Mouse (Mus musculus): ENCODE measurements around the gene Pla2g4c. TPM values are rescaled to one million over a fixed set of nuclear protein-coding genes. Genes with fewer than 3 reads are reported as not detected.

The Pla2g4c gene
- polyA plus RNA-seq, 1 experiment, result 1.6 TPM

DNA sequence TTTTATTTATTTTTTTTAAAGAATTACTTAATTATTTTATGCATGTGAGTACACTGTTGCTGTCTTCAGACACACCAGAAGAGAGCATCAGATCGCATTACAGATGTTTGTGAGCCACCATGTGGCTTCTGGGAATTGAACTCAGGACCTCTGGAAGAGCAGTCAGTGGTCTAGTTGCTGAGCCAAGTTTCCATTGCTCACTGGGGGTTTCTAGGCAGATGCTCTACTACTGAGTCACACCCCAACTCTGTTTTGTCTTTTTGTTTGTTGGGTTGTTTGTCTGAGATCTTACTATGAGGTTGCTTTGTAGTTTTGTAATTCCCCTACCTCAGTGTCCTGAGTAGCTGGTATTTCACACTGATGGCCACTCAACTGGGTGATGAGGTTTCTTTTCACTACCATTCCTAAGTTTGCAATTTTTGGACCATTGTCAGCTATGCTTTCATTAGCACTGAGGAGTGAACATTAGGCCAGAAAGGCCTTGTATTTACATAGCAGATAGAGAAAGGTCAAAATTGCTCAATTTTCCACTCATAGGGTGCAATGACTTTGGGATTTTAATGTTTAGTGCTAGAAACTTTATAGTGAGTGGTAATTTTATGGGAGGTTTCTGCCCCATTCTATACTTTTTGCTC, 34.3 kb upstream of the Pla2g4c start:
- TF ChIP-seq EP300 (IDR thresholded peaks at IDR 0.05; ENCODE audit: insufficient read depth, low read depth, low read length), result no peak
- TF ChIP-seq POLR2A (IDR thresholded peaks at IDR 0.05; ENCODE audit: insufficient read depth, low read length), result no peak
- no peak for TF ChIP-seq CTCF (IDR thresholded peaks at IDR 0.05; ENCODE audit: low read depth, low read length)
- Histone ChIP-seq H3K4me1 (ENCODE audit: control insufficient read depth, insufficient read depth, low read length) (no peaks in the 10 kb centered on the region), H3K27me3 (ENCODE audit: control insufficient read depth, insufficient read depth, low read length, poor library complexity, severe bottlenecking) (no peaks in the 10 kb centered on the region), H3K9me3 (replicated peaks; ENCODE audit: control insufficient read depth, insufficient read depth, low read length, poor library complexity, severe bottlenecking) (no peaks in the 10 kb centered on the region), H3K4me3 (ENCODE audit: low read depth, low read length) (no peak overlapping the region), H3K36me3 (ENCODE audit: control insufficient read depth, insufficient read depth, low read length, poor library complexity, severe bottlenecking) (peaks cover 84% of the 10 kb centered on the region), H3K9ac (ENCODE audit: low read depth, poor library complexity, severe bottlenecking) (no peak overlapping the region), H3K27ac (ENCODE audit: insufficient read depth, low read length) (no peak overlapping the region)

DNA sequence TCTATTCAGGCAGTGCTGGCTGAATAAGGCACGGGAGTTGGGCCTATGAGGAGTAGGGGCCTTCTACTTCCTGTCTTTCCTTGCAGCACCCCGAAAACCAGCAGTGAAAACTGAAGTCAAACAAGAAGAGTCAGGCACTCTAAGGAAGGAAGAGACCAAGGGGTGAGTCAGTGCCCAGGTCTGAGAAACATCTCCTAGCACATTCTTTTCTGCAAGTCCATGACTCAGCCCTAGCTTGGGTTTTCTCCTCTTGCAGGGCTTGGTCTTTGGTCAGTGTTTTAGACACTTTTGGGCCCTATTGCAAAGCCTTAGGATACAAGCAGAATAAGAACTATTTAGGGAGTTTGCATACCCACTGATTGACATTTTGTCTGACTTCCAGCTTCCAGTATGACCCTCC, 33.1 kb upstream of the Pla2g4c start:
- TF ChIP-seq POLR2A (IDR thresholded peaks at IDR 0.05; ENCODE audit: insufficient read depth, low read length), result no peak
- TF ChIP-seq EP300 (IDR thresholded peaks at IDR 0.05; ENCODE audit: insufficient read depth, low read depth, low read length), result no peak
- no peak for TF ChIP-seq CTCF (IDR thresholded peaks at IDR 0.05; ENCODE audit: low read depth, low read length)
- no peak overlapping the region for H3K4me3 ChIP-seq (ENCODE audit: low read depth, low read length)

GRCm38 (mm10) chr7:13293878-13294855, 30.3 kb upstream of the Pla2g4c start:
- no peak for TF ChIP-seq EP300 (IDR thresholded peaks at IDR 0.05; ENCODE audit: insufficient read depth, low read depth, low read length)
- no peak for TF ChIP-seq CTCF (IDR thresholded peaks at IDR 0.05; ENCODE audit: low read depth, low read length)
- no peak for TF ChIP-seq POLR2A (IDR thresholded peaks at IDR 0.05; ENCODE audit: insufficient read depth, low read length)
- Histone ChIP-seq H3K27me3 (ENCODE audit: control insufficient read depth, insufficient read depth, low read length, poor library complexity, severe bottlenecking) (no peaks in the 10 kb centered on the region), H3K9me3 (replicated peaks; ENCODE audit: control insufficient read depth, insufficient read depth, low read length, poor library complexity, severe bottlenecking) (no peaks in the 10 kb centered on the region), H3K4me1 (ENCODE audit: control insufficient read depth, insufficient read depth, low read length) (no peaks in the 10 kb centered on the region), H3K27ac (ENCODE audit: insufficient read depth, low read length) (no peak overlapping the region), H3K36me3 (ENCODE audit: control insufficient read depth, insufficient read depth, low read length, poor library complexity, severe bottlenecking) (peaks cover 78% of the 10 kb centered on the region), H3K4me3 (ENCODE audit: low read depth, low read length) (no peak overlapping the region), H3K9ac (ENCODE audit: low read depth, poor library complexity, severe bottlenecking) (no peak overlapping the region)

More for the DNA sequence above, 33.1 kb upstream of the Pla2g4c start:
- no peaks in the 10 kb centered on the region for H3K4me1 ChIP-seq (ENCODE audit: control insufficient read depth, insufficient read depth, low read length)
- H3K9ac ChIP-seq (ENCODE audit: low read depth, poor library complexity, severe bottlenecking), result no peak overlapping the region
- H3K27ac ChIP-seq (ENCODE audit: insufficient read depth, low read length), result no peak overlapping the region
- peaks cover 86% of the 10 kb centered on the region for H3K36me3 ChIP-seq (ENCODE audit: control insufficient read depth, insufficient read depth, low read length, poor library complexity, severe bottlenecking)
- H3K27me3 ChIP-seq (ENCODE audit: control insufficient read depth, insufficient read depth, low read length, poor library complexity, severe bottlenecking), result no peaks in the 10 kb centered on the region
- H3K9me3 ChIP-seq (replicated peaks; ENCODE audit: control insufficient read depth, insufficient read depth, low read length, poor library complexity, severe bottlenecking), result no peaks in the 10 kb centered on the region

GRCm38 (mm10) chr7:13295256-13295655, 29.2 kb upstream of the Pla2g4c start:
- Histone ChIP-seq H3K9me3 (replicated peaks; ENCODE audit: control insufficient read depth, insufficient read depth, low read length, poor library complexity, severe bottlenecking) (no peaks in the 10 kb centered on the region), H3K27me3 (ENCODE audit: control insufficient read depth, insufficient read depth, low read length, poor library complexity, severe bottlenecking) (no peaks in the 10 kb centered on the region)
- TF ChIP-seq POLR2A (IDR thresholded peaks at IDR 0.05; ENCODE audit: insufficient read depth, low read length) (no peak), EP300 (IDR thresholded peaks at IDR 0.05; ENCODE audit: insufficient read depth, low read depth, low read length) (no peak), CTCF (IDR thresholded peaks at IDR 0.05; ENCODE audit: low read depth, low read length) (no peak)

DNA sequence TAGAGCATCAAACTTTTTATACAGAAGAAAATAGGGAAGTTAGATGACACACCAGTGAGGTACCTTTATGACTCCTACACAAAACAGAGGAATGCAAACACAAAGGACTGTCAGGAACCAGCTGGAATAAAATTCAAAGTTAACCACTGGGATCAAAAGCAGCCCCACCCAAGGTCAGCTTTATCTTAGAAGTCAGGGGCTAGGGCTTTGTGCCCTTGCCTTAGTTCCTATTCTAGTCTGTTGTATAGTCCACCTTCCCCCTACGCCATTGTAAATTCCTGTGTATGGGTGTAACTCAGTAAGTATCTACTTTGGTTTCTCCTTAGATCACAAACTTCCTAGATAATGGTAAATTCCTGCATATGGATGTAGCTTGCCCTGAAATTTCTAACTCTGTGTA, 26.8 kb upstream of the Pla2g4c start:
- H3K9ac ChIP-seq (ENCODE audit: low read depth, poor library complexity, severe bottlenecking), result no peak overlapping the region
- H3K36me3 ChIP-seq (ENCODE audit: control insufficient read depth, insufficient read depth, low read length, poor library complexity, severe bottlenecking), result peaks cover 77% of the 10 kb centered on the region
- no peaks in the 10 kb centered on the region for H3K4me1 ChIP-seq (ENCODE audit: control insufficient read depth, insufficient read depth, low read length)
- no peak overlapping the region for H3K4me3 ChIP-seq (ENCODE audit: low read depth, low read length)
- H3K27ac ChIP-seq (ENCODE audit: insufficient read depth, low read length), result peak overlapping the region; percentile 86
- no peaks in the 10 kb centered on the region for H3K27me3 ChIP-seq (ENCODE audit: control insufficient read depth, insufficient read depth, low read length, poor library complexity, severe bottlenecking)
- TF ChIP-seq CTCF (IDR thresholded peaks at IDR 0.05; ENCODE audit: low read depth, low read length) (no peak), EP300 (IDR thresholded peaks at IDR 0.05; ENCODE audit: insufficient read depth, low read depth, low read length) (no peak)
- no peaks in the 10 kb centered on the region for H3K9me3 ChIP-seq (replicated peaks; ENCODE audit: control insufficient read depth, insufficient read depth, low read length, poor library complexity, severe bottlenecking)

More at GRCm38 (mm10) chr7:13295256-13295655, 29.2 kb upstream of the Pla2g4c start:
- no peak overlapping the region for H3K27ac ChIP-seq (ENCODE audit: insufficient read depth, low read length)
- no peak overlapping the region for H3K9ac ChIP-seq (ENCODE audit: low read depth, poor library complexity, severe bottlenecking)
- peaks cover 77% of the 10 kb centered on the region for H3K36me3 ChIP-seq (ENCODE audit: control insufficient read depth, insufficient read depth, low read length, poor library complexity, severe bottlenecking)
- no peaks in the 10 kb centered on the region for H3K4me1 ChIP-seq (ENCODE audit: control insufficient read depth, insufficient read depth, low read length)
- H3K4me3 ChIP-seq (ENCODE audit: low read depth, low read length), result no peak overlapping the region

DNA sequence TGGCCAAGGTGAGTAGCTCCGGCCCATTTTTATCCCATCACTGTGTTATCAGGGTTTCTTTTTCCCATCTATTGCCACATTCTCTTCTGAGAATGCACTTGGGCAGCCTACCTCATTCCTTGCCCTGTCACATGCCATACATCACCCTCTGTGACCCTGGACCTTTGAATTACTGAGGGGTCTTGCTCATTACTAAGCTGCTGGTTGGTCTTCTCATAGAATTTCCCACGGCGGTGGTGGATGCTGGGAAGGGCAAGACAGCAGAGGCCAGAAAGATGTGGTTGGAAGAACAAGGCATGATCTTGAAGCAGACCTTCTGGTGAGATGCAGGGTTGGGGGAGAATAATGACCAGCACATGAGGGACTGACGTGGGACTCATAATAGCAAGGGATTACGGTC, 25.6 kb upstream of the Pla2g4c start:
- Histone ChIP-seq H3K4me1 (ENCODE audit: control insufficient read depth, insufficient read depth, low read length) (no peaks in the 10 kb centered on the region), H3K27ac (ENCODE audit: insufficient read depth, low read length) (no peak overlapping the region), H3K9ac (ENCODE audit: low read depth, poor library complexity, severe bottlenecking) (no peak overlapping the region), H3K27me3 (ENCODE audit: control insufficient read depth, insufficient read depth, low read length, poor library complexity, severe bottlenecking) (no peaks in the 10 kb centered on the region), H3K9me3 (replicated peaks; ENCODE audit: control insufficient read depth, insufficient read depth, low read length, poor library complexity, severe bottlenecking) (no peaks in the 10 kb centered on the region), H3K36me3 (ENCODE audit: control insufficient read depth, insufficient read depth, low read length, poor library complexity, severe bottlenecking) (peaks cover 79% of the 10 kb centered on the region), H3K4me3 (ENCODE audit: low read depth, low read length) (no peak overlapping the region)
- TF ChIP-seq POLR2A (IDR thresholded peaks at IDR 0.05; ENCODE audit: insufficient read depth, low read length) (no peak), CTCF (IDR thresholded peaks at IDR 0.05; ENCODE audit: low read depth, low read length) (no peak), EP300 (IDR thresholded peaks at IDR 0.05; ENCODE audit: insufficient read depth, low read depth, low read length) (no peak)
